Mouse (Mus musculus) neural tube, embryonic 15.5 days (tissue): ENCODE results near the gene Brd1. TPM values are rescaled to one million over a fixed set of nuclear protein-coding genes. Genes with fewer than 3 reads are reported as not detected.

Experiments used
- polyA plus RNA-seq: library from polyadenylated mRNA; unstranded; fragments of >200 nt; fragmentation: Nextera tagmentation; extraction: Ambion mirVana; gene quantifications from 2 replicates; pipeline ENCODE4 v1.2.1, GENCODE M21; 2015

Brd1 gene
- polyA plus RNA-seq, 1 experiment from 2014 or later = 15.1 TPM

Other genes with a start within 250 kb of the Brd1 start
- not detected in 2 replicates for gene Zdhhc25, start 133.9 kb downstream of the Brd1 start, polyA plus RNA-seq
- gene Zbed4, start 17.4 kb upstream of the Brd1 start, polyA plus RNA-seq = 12.0 and 14.9 TPM in 2 replicates
- 8.3 and 9.4 TPM in 2 replicates for gene Alg12, start 85.1 kb upstream of the Brd1 start, polyA plus RNA-seq
- gene Creld2, start 85.4 kb upstream of the Brd1 start, polyA plus RNA-seq = 63.8 and 71.3 TPM in 2 replicates
- gene Pim3, start 128.0 kb upstream of the Brd1 start, polyA plus RNA-seq = 66.8 and 78.7 TPM in 2 replicates
- 0.13 and 0.17 TPM in 2 replicates for gene Ttll8, start 220.2 kb upstream of the Brd1 start, polyA plus RNA-seq
- gene Mlc1, start 244.8 kb upstream of the Brd1 start, polyA plus RNA-seq = 20.4 and 21.4 TPM in 2 replicates
- not detected in 2 replicates for gene Mov10l1, start 248.7 kb upstream of the Brd1 start, polyA plus RNA-seq